Mouse (Mus musculus) lung, adult 18-20 months (tissue): ENCODE results near the gene Klf2.

Experiments used
- DNase-seq, 2 experiments: peaks; one replicate each; pipeline ENCODE4 v3.0.0; 2022; ENCODE audit warnings: mixed read lengths in 2 of 2

Klf2 gene

GRCm38 (mm10) chr8:72318801-72319322 is at the start of gene Klf2:
TSS of gene Klf2 (plus strand) at chr8:72319033.
- DNase-seq, result peak; percentile 99

GRCm38 (mm10) chr8:72270606-72271005 is 48.2 kb upstream of the Klf2 start:
- DNase-seq, result peak in 1 of 2 experiments; percentile 41

- no peak for DNase-seq
These were observed 47.7 kb upstream of the Klf2 start for GRCm38 (mm10) chr8:72271051-72271660.

- peak in 1 of 2 experiments; percentile 26 for DNase-seq
These were observed 47.1 kb upstream of the Klf2 start for GRCm38 (mm10) chr8:72271691-72272090.

- DNase-seq, result peak; percentile 82 to 88
These were observed 46.5 kb upstream of the Klf2 start for GRCm38 (mm10) chr8:72272361-72272760.

- DNase-seq, result no peak
These were observed 45.6 kb upstream of the Klf2 start for GRCm38 (mm10) chr8:72273111-72273770.

GRCm38 (mm10) chr8:72273807-72274206 is 45.0 kb upstream of the Klf2 start:
- no peak for DNase-seq

GRCm38 (mm10) chr8:72277244-72277643 is 41.6 kb upstream of the Klf2 start:
- DNase-seq, result no peak

GRCm38 (mm10) chr8:72279151-72279550 is 39.7 kb upstream of the Klf2 start:
- DNase-seq, result no peak

- peak in 1 of 2 experiments; percentile 42 for DNase-seq
These were observed 37.2 kb upstream of the Klf2 start for GRCm38 (mm10) chr8:72281634-72282033.

- DNase-seq, result no peak
These were observed 33.5 kb upstream of the Klf2 start for GRCm38 (mm10) chr8:72285285-72285684.

GRCm38 (mm10) chr8:72289051-72289450 is 29.8 kb upstream of the Klf2 start:
- DNase-seq, result no peak

GRCm38 (mm10) chr8:72291104-72291503 is 27.7 kb upstream of the Klf2 start:
- DNase-seq, result no peak

- no peak for DNase-seq
These were observed 25.5 kb upstream of the Klf2 start for GRCm38 (mm10) chr8:72293309-72293708.

- no peak for DNase-seq
These were observed 23.7 kb upstream of the Klf2 start for GRCm38 (mm10) chr8:72295125-72295524.

GRCm38 (mm10) chr8:72295679-72296078 is 23.2 kb upstream of the Klf2 start:
- peak; percentile 87 to 92 for DNase-seq

GRCm38 (mm10) chr8:72296561-72296960 is 22.3 kb upstream of the Klf2 start:
- no peak for DNase-seq

- no peak for DNase-seq
These were observed 19.9 kb upstream of the Klf2 start for GRCm38 (mm10) chr8:72298928-72299327.

- DNase-seq, result no peak
These were observed 18.0 kb upstream of the Klf2 start for GRCm38 (mm10) chr8:72300654-72301400.

GRCm38 (mm10) chr8:72301497-72301896 is 17.3 kb upstream of the Klf2 start:
- DNase-seq, result no peak

GRCm38 (mm10) chr8:72302986-72303612 is 15.7 kb upstream of the Klf2 start:
- no peak for DNase-seq

- DNase-seq, result peak; percentile 86 to 91
These were observed 15.2 kb upstream of the Klf2 start for GRCm38 (mm10) chr8:72303633-72304032.
